Mouse (Mus musculus) forebrain, postnatal 0 days (tissue): Measurements from ENCODE around the gene Slc5a9. TPM values are rescaled to one million over a fixed set of nuclear protein-coding genes. Genes with fewer than 3 reads are reported as not detected.

Source experiments
- ATAC-seq: fragments of 200-750 bp; cut with Nextera tagmentation; 2 replicates; pipeline ENCODE4 v1.8.0; 2017; ENCODE audit warnings: mild to moderate bottlenecking, moderate library complexity
- DNase-seq: peaks from one replicate; pipeline ENCODE4 v3.0.0-alpha.2; 2015
- H3K27ac ChIP-seq: fragments of 300-500 bp; sonication (generic); 2 replicates; pipeline ENCODE4 v1.5.1; 2014; ENCODE audit warnings: low read depth, mild to moderate bottlenecking, antibody characterized with exemption, low read length, moderate library complexity, mixed read lengths
- H3K27me3 ChIP-seq: fragments of 300-500 bp; sonication (generic); 2 replicates; pipeline ENCODE4 v1.6.1; 2014; ENCODE audit warnings: mild to moderate bottlenecking, low read length, mixed read lengths; ENCODE audit not compliant: insufficient read depth
- H3K36me3 ChIP-seq: fragments of 300-500 bp; sonication (generic); 2 replicates; pipeline ENCODE4 v1.6.1; 2014; ENCODE audit warnings: mild to moderate bottlenecking, moderate library complexity; ENCODE audit not compliant: insufficient read depth
- H3K4me1 ChIP-seq: fragments of 300-500 bp; sonication (generic); 2 replicates; pipeline ENCODE4 v1.6.1; 2014; ENCODE audit warnings: antibody characterized with exemption; ENCODE audit not compliant: insufficient read depth
- H3K4me2 ChIP-seq: fragments of 300-500 bp; sonication (generic); 2 replicates; pipeline ENCODE4 v1.6.1; 2014; ENCODE audit warnings: low read depth, mild to moderate bottlenecking, moderate library complexity
- H3K4me3 ChIP-seq: fragments of 300-500 bp; sonication (generic); 2 replicates; pipeline ENCODE4 v1.5.1; 2014; ENCODE audit warnings: low read depth, low read length, mixed read lengths
- H3K9ac ChIP-seq: fragments of 300-500 bp; sonication (generic); 2 replicates; pipeline ENCODE4 v1.6.1; 2014; ENCODE audit warnings: mild to moderate bottlenecking
- H3K9me3 ChIP-seq: fragments of 300-500 bp; sonication (generic); 2 replicates; pipeline ENCODE4 v1.6.1; 2016; ENCODE audit warnings: low read length
- CTCF ChIP-seq: sonication (generic); IDR thresholded peaks from 2 replicates; pipeline ENCODE4 v1.5.1; 2016; ENCODE audit warnings: antibody characterized with exemption, control low read depth, low read depth
- WGBS: fragments of 180-500 bp; shearing (Covaris S2); extraction: QIAGEN DNeasy Blood & Tissue Kit; methylation state at CpG from one replicate; pipeline ENCODE4 v1.1.7; 2014; 5-methylcytosine and 5-hydroxymethylcytosine counted together
- polyA plus RNA-seq: library from polyadenylated mRNA; unstranded; fragments of >200 nt; fragmentation: Nextera tagmentation; extraction: Ambion mirVana; gene quantifications from 2 replicates; pipeline ENCODE4 v1.2.1, GENCODE M21; 2015
- total RNA-seq: library from RNA; depleted of rRNA; stranded (reverse); fragments of >200 nt; gene quantifications from 2 replicates; pipeline ENCODE4 v1.2.3, GENCODE M21; 2014

Slc5a9 gene
- total and polyA plus RNA-seq, 2 experiments from 2014 or later: 0.07 TPM; not detected in 1

- no peak overlapping the region for H3K4me3 ChIP-seq
- H3K27me3 ChIP-seq: no peaks in the 10 kb centered on the region
- ATAC-seq (peak; percentile 90), DNase-seq (peak; percentile 88)
- H3K9me3 ChIP-seq: no peaks in the 10 kb centered on the region
- no peak overlapping the region for H3K4me2 ChIP-seq
- no peak overlapping the region for H3K27ac ChIP-seq
- peak; percentile 88 for TF ChIP-seq CTCF
- WGBS: 15% methylated on average over 4 of the region's 4 CpGs
- H3K4me1 ChIP-seq: no peaks in the 10 kb centered on the region
- no peaks in the 10 kb centered on the region for H3K36me3 ChIP-seq
- no peak overlapping the region for H3K9ac ChIP-seq
These were observed 16.1 kb downstream of the Slc5a9 start for GRCm38 (mm10) chr4:111886607-111887006.

GRCm38 (mm10) chr4:111886018-111886417, 16.7 kb downstream of the Slc5a9 start:
- WGBS: 13% methylated on average over 7 of the region's 7 CpGs
- no peaks in the 10 kb centered on the region for H3K9me3 ChIP-seq
- ATAC-seq: peak; percentile 75
- H3K4me3 ChIP-seq: no peak overlapping the region
- TF ChIP-seq CTCF: peak; percentile 81
- H3K9ac ChIP-seq: no peak overlapping the region
- H3K36me3 ChIP-seq: no peaks in the 10 kb centered on the region
- no peaks in the 10 kb centered on the region for H3K27me3 ChIP-seq
- no peaks in the 10 kb centered on the region for H3K4me1 ChIP-seq
- no peak overlapping the region for H3K4me2 ChIP-seq
- no peak overlapping the region for H3K27ac ChIP-seq
- DNase-seq: peak; percentile 76

- 92% methylated on average over 12 of the region's 12 CpGs for WGBS
- no peak overlapping the region for H3K4me3 ChIP-seq
- H3K4me2 ChIP-seq: no peak overlapping the region
- no peaks in the 10 kb centered on the region for H3K4me1 ChIP-seq
- no peak overlapping the region for H3K27ac ChIP-seq
- DNase-seq (no peak), ATAC-seq (no peak)
- no peak for TF ChIP-seq CTCF
- H3K36me3 ChIP-seq: no peaks in the 10 kb centered on the region
- no peaks in the 10 kb centered on the region for H3K27me3 ChIP-seq
- no peaks in the 10 kb centered on the region for H3K9me3 ChIP-seq
- no peak overlapping the region for H3K9ac ChIP-seq
These were observed 19.2 kb downstream of the Slc5a9 start for GRCm38 (mm10) chr4:111883543-111883942.

GRCm38 (mm10) chr4:111880112-111880875, 22.4 kb downstream of the Slc5a9 start:
- Histone ChIP-seq H3K4me3 (no peak overlapping the region), H3K9me3 (no peaks in the 10 kb centered on the region), H3K36me3 (no peaks in the 10 kb centered on the region), H3K4me1 (no peaks in the 10 kb centered on the region), H3K27ac (no peak overlapping the region), H3K4me2 (no peak overlapping the region), H3K27me3 (no peaks in the 10 kb centered on the region; the same call in 1 of the 2 replicates), H3K9ac (no peak overlapping the region)
- no peak for TF ChIP-seq CTCF
- 39% methylated on average over 4 of the region's 4 CpGs for WGBS
- no peak for DNase-seq
- ATAC-seq: no peak

GRCm38 (mm10) chr4:111867743-111868401, 34.8 kb downstream of the Slc5a9 start:
- no peak for TF ChIP-seq CTCF
- no peak overlapping the region for H3K27ac ChIP-seq
- no peak overlapping the region for H3K9ac ChIP-seq
- no peaks in the 10 kb centered on the region for H3K27me3 ChIP-seq
- H3K4me3 ChIP-seq: no peak overlapping the region
- DNase-seq: peak; percentile 43
- no peaks in the 10 kb centered on the region for H3K36me3 ChIP-seq
- ATAC-seq: peak; percentile 72
- 67% methylated on average over 2 of the region's 2 CpGs for WGBS
- no peak overlapping the region for H3K4me2 ChIP-seq
- no peaks in the 10 kb centered on the region for H3K4me1 ChIP-seq
- H3K9me3 ChIP-seq: no peaks in the 10 kb centered on the region

- H3K27ac ChIP-seq: no peak overlapping the region
- H3K9me3 ChIP-seq: no peaks in the 10 kb centered on the region
- H3K4me3 ChIP-seq: no peak overlapping the region
- no peaks in the 10 kb centered on the region for H3K4me1 ChIP-seq
- peak; percentile 75 for DNase-seq
- H3K4me2 ChIP-seq: no peak overlapping the region
- 76% methylated on average over 5 of the region's 5 CpGs for WGBS
- no peaks in the 10 kb centered on the region for H3K36me3 ChIP-seq
- peak; percentile 90 for ATAC-seq
- no peak for TF ChIP-seq CTCF
- no peak overlapping the region for H3K9ac ChIP-seq
- no peaks in the 10 kb centered on the region for H3K27me3 ChIP-seq
These were observed 36.0 kb downstream of the Slc5a9 start for GRCm38 (mm10) chr4:111866701-111867100.

GRCm38 (mm10) chr4:111852626-111853025, 50.1 kb downstream of the Slc5a9 start:
- Histone ChIP-seq H3K9me3 (no peaks in the 10 kb centered on the region), H3K27ac (no peak overlapping the region), H3K36me3 (no peaks in the 10 kb centered on the region), H3K27me3 (no peaks in the 10 kb centered on the region), H3K4me1 (no peaks in the 10 kb centered on the region), H3K4me2 (no peak overlapping the region), H3K9ac (no peak overlapping the region), H3K4me3 (no peak overlapping the region)
- DNase-seq (no peak), ATAC-seq (no peak)
- TF ChIP-seq CTCF: no peak
